Mouse (Mus musculus): ENCODE data around the gene Tmx2.

DNA sequence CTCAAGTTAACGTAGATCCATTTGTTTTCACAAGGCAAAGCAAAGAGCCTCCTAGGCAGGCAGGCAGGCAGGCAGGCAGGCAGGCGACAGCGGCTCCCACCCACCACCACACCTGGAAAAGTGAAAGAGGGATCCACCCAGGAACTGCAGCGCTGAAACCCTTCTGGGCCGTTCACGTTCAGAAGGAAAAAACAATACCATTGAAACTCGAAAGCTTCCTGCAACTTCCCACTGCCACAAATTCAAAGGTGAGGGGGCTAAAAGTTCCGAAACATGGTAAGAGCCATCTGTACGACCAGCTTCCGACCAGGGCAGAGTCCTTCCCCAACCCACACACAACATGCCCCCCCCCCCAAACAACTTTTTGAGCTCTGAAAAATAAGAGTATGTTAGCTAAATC lies 29.3 kb downstream of the Tmx2 start:
- TF ChIP-seq CTCF (IDR thresholded peaks at IDR 0.05; ENCODE audit: low read depth, low read length), result no peak
- TF ChIP-seq GATA1 (IDR thresholded peaks at IDR 0.05; ENCODE audit: borderline replicate concordance, low read length), result no peak
- no peak for TF ChIP-seq POLR2AphosphoS5 (IDR thresholded peaks at IDR 0.05; ENCODE audit: insufficient replicate concordance, low read depth, low read length)
- TF ChIP-seq TAL1 (conservative IDR thresholded peaks at IDR 0.05; ENCODE audit: low read depth, low read length), result no peak
